Mouse (Mus musculus) embryonic fibroblast, embryonic 13.5 days (primary cell): Measurements from ENCODE around the gene Chn2. TPM values are rescaled to one million over a fixed set of nuclear protein-coding genes. Genes with fewer than 3 reads are reported as not detected.

Source experiments
- H3K27ac ChIP-seq: 2 replicates; pipeline ENCODE4 v1.5.1; 2012; ENCODE audit warnings: low read length, control low read depth, inconsistent platforms; ENCODE audit not compliant: insufficient read depth
- H3K4me1 ChIP-seq: 2 replicates; pipeline ENCODE4 v1.6.1; 2011; ENCODE audit warnings: low read length; ENCODE audit not compliant: control insufficient read depth, insufficient read depth
- H3K4me3 ChIP-seq: 2 replicates; pipeline ENCODE4 v1.5.1; 2011; ENCODE audit warnings: mild to moderate bottlenecking, control low read depth, low read length; ENCODE audit not compliant: insufficient read depth
- CTCF ChIP-seq: IDR thresholded peaks from 2 replicates; pipeline ENCODE4 v1.5.1; 2011; ENCODE audit warnings: mild to moderate bottlenecking, control low read depth, low read length, moderate library complexity, borderline replicate concordance; ENCODE audit not compliant: insufficient read depth
- POLR2A ChIP-seq: IDR thresholded peaks from 2 replicates; pipeline ENCODE4 v1.6.1; 2011; ENCODE audit warnings: low read depth, mild to moderate bottlenecking, control low read depth, low read length, moderate library complexity
- polyA plus RNA-seq: library from polyadenylated mRNA; stranded (reverse); fragments of >200 nt; gene quantifications from 2 replicates; pipeline ENCODE4 v1.2.4, GENCODE M21; 2011; ENCODE audit warnings: low read depth; ENCODE audit not compliant: missing spikeins, insufficient read length

The Chn2 gene
- polyA plus RNA-seq, 1 experiment, result 3.2 TPM

- no peak overlapping the region for H3K27ac ChIP-seq
- TF ChIP-seq CTCF, result no peak
- no peak for TF ChIP-seq POLR2A
- H3K4me3 ChIP-seq, result no peak overlapping the region
- H3K4me1 ChIP-seq, result no peaks in the 10 kb centered on the region
Observed at GRCm38 (mm10) chr6:54074454-54074853, 35.1 kb downstream of the Chn2 start.

- Histone ChIP-seq H3K4me1 (no peaks in the 10 kb centered on the region), H3K4me3 (no peak overlapping the region), H3K27ac (no peak overlapping the region)
- TF ChIP-seq POLR2A (no peak), CTCF (no peak)
Observed at GRCm38 (mm10) chr6:54075419-54075818, 36.1 kb downstream of the Chn2 start.

GRCm38 (mm10) chr6:54076625-54077024 is 37.3 kb downstream of the Chn2 start:
- Histone ChIP-seq H3K4me3 (no peak overlapping the region), H3K27ac (no peak overlapping the region), H3K4me1 (no peaks in the 10 kb centered on the region)
- TF ChIP-seq POLR2A (no peak), CTCF (no peak)

- TF ChIP-seq CTCF (no peak), POLR2A (no peak)
- Histone ChIP-seq H3K27ac (no peak overlapping the region), H3K4me3 (no peak overlapping the region), H3K4me1 (no peaks in the 10 kb centered on the region)
Observed at GRCm38 (mm10) chr6:54078269-54078668, 38.9 kb downstream of the Chn2 start.

GRCm38 (mm10) chr6:54079881-54080280 is 40.5 kb downstream of the Chn2 start:
- TF ChIP-seq POLR2A (no peak), CTCF (no peak)
- Histone ChIP-seq H3K27ac (no peak overlapping the region), H3K4me1 (no peaks in the 10 kb centered on the region), H3K4me3 (no peak overlapping the region)

- Histone ChIP-seq H3K27ac (no peak overlapping the region), H3K4me3 (no peak overlapping the region), H3K4me1 (no peaks in the 10 kb centered on the region)
- TF ChIP-seq CTCF (no peak), POLR2A (no peak)
Observed at GRCm38 (mm10) chr6:54080518-54081285, 41.3 kb downstream of the Chn2 start.

GRCm38 (mm10) chr6:54082576-54082975 is 43.2 kb downstream of the Chn2 start:
- no peak overlapping the region for H3K27ac ChIP-seq
- no peaks in the 10 kb centered on the region for H3K4me1 ChIP-seq
- H3K4me3 ChIP-seq, result no peak overlapping the region
- TF ChIP-seq CTCF (no peak), POLR2A (no peak)

GRCm38 (mm10) chr6:54084046-54084445 is 44.7 kb downstream of the Chn2 start:
- TF ChIP-seq CTCF, result no peak
- no peak for TF ChIP-seq POLR2A
- Histone ChIP-seq H3K4me3 (no peak overlapping the region), H3K27ac (no peak overlapping the region), H3K4me1 (no peaks in the 10 kb centered on the region)

- TF ChIP-seq POLR2A (no peak), CTCF (no peak)
- no peak overlapping the region for H3K4me3 ChIP-seq
- no peak overlapping the region for H3K27ac ChIP-seq
- H3K4me1 ChIP-seq, result no peaks in the 10 kb centered on the region
Observed at GRCm38 (mm10) chr6:54085009-54085408, 45.7 kb downstream of the Chn2 start.

- Histone ChIP-seq H3K27ac (no peak overlapping the region), H3K4me3 (no peak overlapping the region), H3K4me1 (peaks cover 11% of the 10 kb centered on the region)
- TF ChIP-seq CTCF, result no peak
- no peak for TF ChIP-seq POLR2A
Observed at GRCm38 (mm10) chr6:54088168-54088567, 48.8 kb downstream of the Chn2 start.

GRCm38 (mm10) chr6:54090822-54091221 is 51.5 kb downstream of the Chn2 start:
- TF ChIP-seq CTCF (no peak), POLR2A (no peak)
- Histone ChIP-seq H3K4me3 (no peak overlapping the region), H3K4me1 (peaks cover 11% of the 10 kb centered on the region), H3K27ac (no peak overlapping the region)
